ENCODE assay signal across 8 mouse cellular contexts in the genomic region with DNA sequence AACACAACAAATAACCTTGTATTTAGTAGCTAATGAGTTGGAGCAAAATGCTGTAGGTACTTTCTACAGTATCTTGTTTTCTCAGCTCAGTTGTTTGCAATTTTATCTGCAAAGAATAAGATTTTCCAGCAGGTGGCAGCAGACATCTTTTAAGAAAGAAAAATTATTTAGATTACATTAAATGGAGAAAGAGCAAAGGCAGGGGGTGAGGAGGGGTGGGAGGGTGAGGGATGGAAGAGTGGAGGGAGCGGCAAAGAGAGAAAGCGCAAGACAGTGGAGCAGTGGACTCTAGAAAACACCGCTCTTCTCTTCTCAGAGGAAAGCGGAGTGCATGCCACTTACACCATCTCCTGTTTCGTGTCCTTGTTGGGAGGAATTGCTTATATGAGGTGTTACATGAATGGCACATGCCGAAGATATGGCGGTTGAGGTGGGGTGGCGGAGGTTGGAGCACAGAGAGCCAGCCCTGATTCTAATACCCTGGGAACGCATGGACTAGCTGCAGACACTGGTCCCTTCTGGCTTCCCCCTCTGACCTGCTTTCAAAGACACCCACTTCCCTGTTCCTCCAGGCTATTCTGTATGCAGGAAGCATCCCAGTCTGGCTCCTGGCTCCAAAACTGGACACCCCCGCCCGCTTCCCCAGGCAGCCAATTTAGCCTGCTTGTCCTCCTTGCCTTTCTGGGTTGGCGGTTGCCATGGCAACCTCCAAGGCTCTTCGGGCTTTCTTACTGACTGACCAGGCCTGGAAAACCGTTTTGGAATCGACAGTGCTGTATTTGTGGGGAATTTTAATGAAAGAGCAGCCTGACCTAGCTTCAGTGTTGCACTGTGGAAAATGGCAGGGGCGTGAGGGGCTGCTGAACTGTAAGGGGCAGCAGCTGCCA.
DNase-seq lines count a peak whose midpoint lies in the region; ATAC-seq and TF ChIP-seq lines count a peak whose summit lies in the region.

No protein-coding gene starts in this region.

- H3K27ac ChIP-seq in lung, embryonic 15.5 days = no peak overlapping the region
- H3K27ac ChIP-seq in intestine, embryonic 16.5 days (ENCODE audit: low read length) = no peak overlapping the region
- peak overlapping the region; percentile 58 for H3K27ac ChIP-seq in limb, embryonic 13.5 days
- H3K27ac ChIP-seq in olfactory bulb, adult 2 months (ENCODE audit: insufficient read depth, low read depth, low read length) = peak overlapping the region; percentile 66

- no peak for TF ChIP-seq CTCF in lung, adult 2 months (IDR thresholded peaks at IDR 0.05; ENCODE audit: insufficient read depth, low read length)
- no peak for TF ChIP-seq CTCF in olfactory bulb, adult 2 months (IDR thresholded peaks at IDR 0.05; ENCODE audit: insufficient read depth, low read depth, low read length)

- DNase-seq in lung, adult 2 months = no peak
- peak; percentile 91 for DNase-seq in embryo, embryonic 10.5 days (ENCODE audit: low spot score)
- DNase-seq in gastrocnemius, postnatal 36 days = peak; percentile 36 to 53
- DNase-seq in spleen, postnatal 4 days (ENCODE audit: low spot score in 2 of 2) = no peak

- H3K9ac ChIP-seq in lung, embryonic 15.5 days = no peak overlapping the region
- H3K9ac ChIP-seq in intestine, embryonic 16.5 days (ENCODE audit: low read depth, low read length) = no peak overlapping the region
- H3K9ac ChIP-seq in limb, embryonic 13.5 days = peak overlapping the region; percentile 50

- no peaks in the 10 kb centered on the region for H3K9me3 ChIP-seq in lung, embryonic 15.5 days
- no peaks in the 10 kb centered on the region for H3K9me3 ChIP-seq in intestine, embryonic 16.5 days (ENCODE audit: control insufficient read depth, low read length)
- H3K9me3 ChIP-seq in limb, embryonic 13.5 days = no peaks in the 10 kb centered on the region

- H3K4me3 ChIP-seq in lung, embryonic 15.5 days = peak overlapping the region; percentile 28
- H3K4me3 ChIP-seq in lung, adult 2 months (replicated peaks; ENCODE audit: extremely low read depth, low read depth, low read length) = no peak overlapping the region
- peak overlapping the region; percentile 25 for H3K4me3 ChIP-seq in intestine, embryonic 16.5 days (ENCODE audit: low read length)
- H3K4me3 ChIP-seq in limb, embryonic 13.5 days = peak overlapping the region; percentile 42
- peak overlapping the region; percentile 31 for H3K4me3 ChIP-seq in olfactory bulb, adult 2 months (ENCODE audit: insufficient read depth, low read depth, low read length)

- H3K36me3 ChIP-seq in lung, embryonic 15.5 days = no peaks in the 10 kb centered on the region
- no peaks in the 10 kb centered on the region for H3K36me3 ChIP-seq in intestine, embryonic 16.5 days (ENCODE audit: control insufficient read depth, insufficient read depth, low read length)
- no peaks in the 10 kb centered on the region for H3K36me3 ChIP-seq in limb, embryonic 13.5 days

- H3K4me2 ChIP-seq in lung, embryonic 15.5 days = peak overlapping the region; percentile 54
- H3K4me2 ChIP-seq in intestine, embryonic 16.5 days (ENCODE audit: low read depth, low read length) = peak overlapping the region; percentile 45
- peak overlapping the region; percentile 66 for H3K4me2 ChIP-seq in limb, embryonic 13.5 days (replicated peaks)

- H3K27me3 ChIP-seq in lung, embryonic 15.5 days = no peaks in the 10 kb centered on the region
- no peaks in the 10 kb centered on the region for H3K27me3 ChIP-seq in intestine, embryonic 16.5 days (replicated peaks; ENCODE audit: control insufficient read depth, insufficient read depth, low read length)
- no peaks in the 10 kb centered on the region for H3K27me3 ChIP-seq in limb, embryonic 13.5 days

- no peaks in the 10 kb centered on the region; the same call in 1 of the 2 replicates for H3K4me1 ChIP-seq in lung, embryonic 15.5 days
- no peaks in the 10 kb centered on the region for H3K4me1 ChIP-seq in lung, adult 2 months (ENCODE audit: control insufficient read depth, insufficient read depth, low read length)
- no peaks in the 10 kb centered on the region for H3K4me1 ChIP-seq in intestine, embryonic 16.5 days (ENCODE audit: control insufficient read depth, insufficient read depth, low read length)
- peaks cover 8% of the 10 kb centered on the region for H3K4me1 ChIP-seq in limb, embryonic 13.5 days
- H3K4me1 ChIP-seq in olfactory bulb, adult 2 months (ENCODE audit: control insufficient read depth, insufficient read depth, low read length) = peaks cover 8% of the 10 kb centered on the region

- TF ChIP-seq POLR2A in lung, adult 2 months (IDR thresholded peaks at IDR 0.05; ENCODE audit: borderline replicate concordance, extremely low read depth, low read depth, low read length) = no peak
- TF ChIP-seq POLR2A in olfactory bulb, adult 2 months (IDR thresholded peaks at IDR 0.05; ENCODE audit: insufficient read depth, low read depth, low read length) = no peak

- peak; percentile 65; the same call in 1 of the 2 replicates for ATAC-seq in lung, embryonic 15.5 days (ENCODE audit: borderline replicate concordance, extremely low read depth, low FRiP score, low TSS enrichment)
- no peak; the same call in 1 of the 2 replicates for ATAC-seq in intestine, embryonic 16.5 days
- ATAC-seq in limb, embryonic 13.5 days (ENCODE audit: low FRiP score, low read depth) = peak; percentile 88

- WGBS in lung, embryonic 15.5 days = 12% methylated on average over 16 of the region's 16 CpGs
- 16% methylated on average over 16 of the region's 16 CpGs for WGBS in lung, adult 2 months
- WGBS in intestine, embryonic 16.5 days = 22% methylated on average over 16 of the region's 16 CpGs
- 16% methylated on average over 16 of the region's 16 CpGs for WGBS in limb, embryonic 13.5 days
- 11% methylated on average over 16 of the region's 16 CpGs for WGBS in olfactory bulb, adult 2 months

- intact Hi-C loops in gastrocnemius, postnatal 36 days (cut with DNase I) = no loop called here

Comparison
In these comparisons a context has a peak if more than half of its experiments do, and no peak if none do; other contexts are left out.
1. H3K27ac ChIP-seq: peak in limb, embryonic 13.5 days (single experiment) and olfactory bulb, adult 2 months (single experiment); none in lung, embryonic 15.5 days (single experiment) and intestine, embryonic 16.5 days (single experiment).
2. DNase-seq: peak in embryo, embryonic 10.5 days (single experiment) and gastrocnemius, postnatal 36 days (2 of 2); none in lung, adult 2 months (single experiment) and spleen, postnatal 4 days (0 of 2).
3. Peak in every context shown above with its lines, with median percentiles within 50 percentile points of each other: H3K4me2 ChIP-seq.